Mouse (Mus musculus) spleen, adult 2 months (tissue): ENCODE measurements at regions not wholly inside any gene's neighbourhood (a gene's known extent, or its start where the extent isn't known, plus 50 kb on each side); places are given as distances from the start of the nearest gene placed in this dataset.

Experiments
- CTCF ChIP-seq: fragments of 200-500 bp; IDR thresholded peaks from 2 replicates; pipeline ENCODE4 v1.5.1; 2011; ENCODE audit warnings: mild to moderate bottlenecking, inconsistent platforms; ENCODE audit not compliant: insufficient read depth, insufficient read length, insufficient replicate concordance; ENCODE audit errors: extremely low read depth
- POLR2A ChIP-seq: fragments of 200-500 bp; IDR thresholded peaks from 2 replicates; pipeline ENCODE4 v1.6.1; 2011; ENCODE audit warnings: low read depth, low read length, inconsistent platforms

- no peak for TF ChIP-seq CTCF
- no peak for TF ChIP-seq POLR2A
Observed at GRCm38 (mm10) chr9:69652106-69652505, 108.6 kb downstream of the Foxb1 start.
